Mouse (Mus musculus) large intestine, adult 2 months (tissue): Measurements from ENCODE around the gene Ndufb4. TPM values are rescaled to one million over a fixed set of nuclear protein-coding genes. Genes with fewer than 3 reads are reported as not detected.
A peak's percentile ranks its signal among the peaks of the same experiment; 100 is the strongest.

Experiments
- DNase-seq: peaks from one replicate; pipeline ENCODE4 v3.0.0-alpha.2; 2012; ENCODE audit warnings: low read depth, low spot score
- WGBS: fragments of 180-500 bp; shearing (Covaris S2); methylation state at CpG from one replicate; pipeline ENCODE4 v1.1.7; 2018; 5-methylcytosine and 5-hydroxymethylcytosine counted together
- polyA plus RNA-seq: library from polyadenylated mRNA; depleted of rRNA; stranded (reverse); fragments of >200 nt; gene quantifications from 2 replicates; pipeline ENCODE4 v1.2.3, GENCODE M21; 2012; rRNA removed

Gene Ndufb4
- polyA plus RNA-seq, 1 experiment = 81.3 TPM

GRCm38 (mm10) chr16:37598463-37598862 lies 55.8 kb downstream of the Ndufb4 start:
- WGBS = 30% methylated on average over 7 of the region's 7 CpGs
- DNase-seq = peak; percentile 47

GRCm38 (mm10) chr16:37597412-37597811 lies 56.8 kb downstream of the Ndufb4 start:
- WGBS = 51% methylated on average over 5 of the region's 5 CpGs

More at GRCm38 (mm10) chr16:37597412-37597811, 56.8 kb downstream of the Ndufb4 start:
- peak; percentile 6 for DNase-seq

Other genes starting within 250 kb of the Ndufb4 start
- 3.8 and 5.9 TPM in 2 replicates for gene Gtf2e1, start 114.7 kb downstream of the Ndufb4 start, polyA plus RNA-seq
- gene Rabl3, start 114.6 kb downstream of the Ndufb4 start, polyA plus RNA-seq = 4.3 and 5.2 TPM in 2 replicates
- gene Hgd, start 74.3 kb downstream of the Ndufb4 start, polyA plus RNA-seq = not detected in 2 replicates
- gene Fstl1, start 122.4 kb upstream of the Ndufb4 start, polyA plus RNA-seq = 13.8 and 18.8 TPM in 2 replicates
- 0.10 TPM in 1 of 2 replicates, not detected in the other for gene Gm36028, start 206.7 kb upstream of the Ndufb4 start, polyA plus RNA-seq
- gene Lrrc58, start 213.9 kb upstream of the Ndufb4 start, polyA plus RNA-seq = 4.2 and 6.6 TPM in 2 replicates